Mouse (Mus musculus) NIH3T3 (cell line): Measurements from ENCODE around the gene Efnb3.
"Not testable (repeated sequence)": the region's sequence is repeated elsewhere in the genome, so short reads cannot be mapped to it uniquely, and the experiment has no call there.

Experiments used
- DNase-seq: peaks from one replicate; pipeline ENCODE4 v3.0.0-alpha.2; 2012; ENCODE audit warnings: low read depth

Gene Efnb3

GRCm38 (mm10) chr11:69549060-69549656 is 10.8 kb downstream of the Efnb3 start, which contains the start of gene Dnah2:
Gene Dnah2 (minus strand): TSS chr11:69549110.
- no peak for DNase-seq

GRCm38 (mm10) chr11:69547071-69547470 is 12.9 kb downstream of the Efnb3 start:
- DNase-seq, result peak; percentile 51

- DNase-seq, result peak; percentile 84
Measured at GRCm38 (mm10) chr11:69546423-69547053, 13.5 kb downstream of the Efnb3 start.

- peak; percentile 36 for DNase-seq
Measured at GRCm38 (mm10) chr11:69545957-69546356, 14.0 kb downstream of the Efnb3 start.

GRCm38 (mm10) chr11:69543598-69543997 is 16.4 kb downstream of the Efnb3 start:
- no peak for DNase-seq

GRCm38 (mm10) chr11:69541741-69542140 is 18.3 kb downstream of the Efnb3 start:
- DNase-seq, result not testable (repeated sequence)

GRCm38 (mm10) chr11:69540700-69541099 is 19.3 kb downstream of the Efnb3 start:
- no peak for DNase-seq

- no peak for DNase-seq
Measured at GRCm38 (mm10) chr11:69534990-69535389, 25.0 kb downstream of the Efnb3 start.

GRCm38 (mm10) chr11:69532480-69533150 is 27.4 kb downstream of the Efnb3 start:
- DNase-seq, result no peak

GRCm38 (mm10) chr11:69530755-69531154 is 29.2 kb downstream of the Efnb3 start:
- not testable (repeated sequence) for DNase-seq

- DNase-seq, result not testable (repeated sequence)
Measured at GRCm38 (mm10) chr11:69530281-69530680, 29.7 kb downstream of the Efnb3 start.

GRCm38 (mm10) chr11:69528031-69528390 is 32.0 kb downstream of the Efnb3 start:
- no peak for DNase-seq

GRCm38 (mm10) chr11:69527098-69528030 is 32.6 kb downstream of the Efnb3 start:
- DNase-seq, result no peak

- DNase-seq, result no peak
Measured at GRCm38 (mm10) chr11:69526631-69527030, 33.4 kb downstream of the Efnb3 start.

GRCm38 (mm10) chr11:69525661-69526060 is 34.3 kb downstream of the Efnb3 start:
- DNase-seq, result no peak

- DNase-seq, result no peak
Measured at GRCm38 (mm10) chr11:69523651-69524050, 36.4 kb downstream of the Efnb3 start.

- DNase-seq, result no peak
Measured at GRCm38 (mm10) chr11:69521526-69522149, 38.4 kb downstream of the Efnb3 start.

GRCm38 (mm10) chr11:69519976-69520375 is 40.0 kb downstream of the Efnb3 start:
- no peak for DNase-seq

- no peak for DNase-seq
Measured at GRCm38 (mm10) chr11:69516661-69517060, 43.3 kb downstream of the Efnb3 start.

- no peak for DNase-seq
Measured at GRCm38 (mm10) chr11:69516151-69516640, 43.8 kb downstream of the Efnb3 start.

- DNase-seq, result peak; percentile 87
Measured at GRCm38 (mm10) chr11:69513840-69514239, 46.2 kb downstream of the Efnb3 start.
